Mouse (Mus musculus) neural tube, embryonic 11.5 days (tissue): ENCODE data around the gene Nmu. TPM values are rescaled to one million over a fixed set of nuclear protein-coding genes. Genes with fewer than 3 reads are reported as not detected.

Source experiments
- ATAC-seq: fragments of 200-750 bp; cut with Nextera tagmentation; 2 replicates; pipeline ENCODE4 v1.8.0; 2017; ENCODE audit warnings: moderate number of reproducible peaks, mild to moderate bottlenecking, moderate TSS enrichment, moderate library complexity; ENCODE audit not compliant: insufficient read depth, low FRiP score, low TSS enrichment
- DNase-seq: peaks from one replicate; pipeline ENCODE4 v3.0.0-alpha.2; 2015; ENCODE audit warnings: low spot score
- H3K27ac ChIP-seq: fragments of 300-500 bp; sonication (generic); 2 replicates; pipeline ENCODE4 v1.5.1; 2014; ENCODE audit warnings: low read depth, mild to moderate bottlenecking, low read length
- H3K27me3 ChIP-seq: fragments of 300-500 bp; sonication (generic); 2 replicates; pipeline ENCODE4 v1.6.1; 2014; ENCODE audit warnings: mild to moderate bottlenecking, low read length, mixed read lengths; ENCODE audit not compliant: control insufficient read depth, insufficient read depth
- H3K36me3 ChIP-seq: fragments of 300-500 bp; sonication (generic); 2 replicates; pipeline ENCODE4 v1.6.1; 2014; ENCODE audit warnings: mild to moderate bottlenecking, low read length, moderate library complexity, mixed read lengths; ENCODE audit not compliant: control insufficient read depth, insufficient read depth
- H3K4me1 ChIP-seq: fragments of 300-500 bp; sonication (generic); 2 replicates; pipeline ENCODE4 v1.6.1; 2014; ENCODE audit warnings: low read length, mixed read lengths; ENCODE audit not compliant: control insufficient read depth, insufficient read depth
- H3K4me2 ChIP-seq: fragments of 300-500 bp; sonication (generic); 2 replicates; pipeline ENCODE4 v1.6.1; 2014; ENCODE audit warnings: low read depth, mild to moderate bottlenecking, moderate library complexity
- H3K4me3 ChIP-seq: fragments of 300-500 bp; sonication (generic); 2 replicates; pipeline ENCODE4 v1.5.1; 2014; ENCODE audit warnings: low read depth, low read length
- H3K9ac ChIP-seq: fragments of 300-500 bp; sonication (generic); 2 replicates; pipeline ENCODE4 v1.6.1; 2014; ENCODE audit warnings: mild to moderate bottlenecking, low read length
- H3K9me3 ChIP-seq: fragments of 300-500 bp; sonication (generic); 2 replicates; pipeline ENCODE4 v1.6.1; 2016; ENCODE audit warnings: low read length; ENCODE audit not compliant: control insufficient read depth
- WGBS: fragments of 180-500 bp; shearing (Covaris S2); extraction: QIAGEN DNeasy Blood & Tissue Kit; methylation state at CpG from one replicate; pipeline ENCODE4 v1.1.7; 2014; 5-methylcytosine and 5-hydroxymethylcytosine counted together
- polyA plus RNA-seq: library from polyadenylated mRNA; unstranded; fragments of >200 nt; fragmentation: Nextera tagmentation; extraction: Ambion mirVana; gene quantifications from 2 replicates; pipeline ENCODE4 v1.2.1, GENCODE M21; 2014

The Nmu gene
- polyA plus RNA-seq, 1 experiment from 2014 or later: not detected

DNA sequence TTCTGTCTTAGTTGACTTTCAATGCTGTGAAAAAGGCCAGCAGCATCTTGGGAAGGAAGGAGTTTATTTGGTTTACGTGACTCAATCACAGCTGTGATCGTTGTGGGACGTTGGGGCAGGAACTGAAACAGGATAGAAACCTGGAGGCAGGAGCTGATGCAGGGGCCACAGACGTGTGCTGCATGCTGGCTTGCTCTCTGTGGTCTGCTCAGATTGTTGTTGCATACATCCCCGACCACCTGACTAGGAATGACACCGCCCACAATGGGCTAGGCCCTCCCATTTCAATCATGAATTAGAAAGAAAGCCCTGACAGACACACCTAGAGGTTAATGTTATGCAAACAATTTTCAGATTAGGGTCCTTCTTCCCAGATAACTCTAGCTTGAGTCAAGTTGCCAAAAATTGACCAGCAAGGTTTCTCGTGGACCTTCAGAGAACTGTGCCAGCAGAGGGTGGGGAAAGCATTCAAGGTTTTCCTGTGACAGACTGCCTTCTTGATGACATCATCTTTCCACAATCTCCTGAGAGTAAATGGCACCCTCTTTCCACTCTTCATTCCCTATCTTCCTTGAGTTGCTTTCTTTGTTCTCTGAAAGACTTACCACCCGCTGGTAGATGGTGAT lies 5.7 kb upstream of the Nmu start:
- 82% methylated on average over 8 of the region's 8 CpGs for WGBS

GRCm38 (mm10) chr5:76365406-76365805 lies 1.8 kb upstream of the Nmu start:
- Histone ChIP-seq H3K4me3 (no peak overlapping the region), H3K27me3 (peaks cover 14% of the 10 kb centered on the region), H3K9ac (no peak overlapping the region), H3K4me2 (no peak overlapping the region), H3K36me3 (no peaks in the 10 kb centered on the region), H3K4me1 (peaks cover 3% of the 10 kb centered on the region; the same call in 1 of the 2 replicates), H3K27ac (no peak overlapping the region), H3K9me3 (no peaks in the 10 kb centered on the region)
- WGBS: 40% methylated on average over 5 of the region's 5 CpGs
- DNase-seq (no peak), ATAC-seq (no peak)

More for the DNA sequence above, 5.7 kb upstream of the Nmu start:
- ATAC-seq (no peak), DNase-seq (no peak)
- H3K4me2 ChIP-seq: no peak overlapping the region
- no peaks in the 10 kb centered on the region for H3K9me3 ChIP-seq
- H3K4me3 ChIP-seq: no peak overlapping the region
- H3K27ac ChIP-seq: no peak overlapping the region
- H3K9ac ChIP-seq: no peak overlapping the region
- H3K27me3 ChIP-seq: no peaks in the 10 kb centered on the region
- H3K36me3 ChIP-seq: no peaks in the 10 kb centered on the region
- H3K4me1 ChIP-seq: no peaks in the 10 kb centered on the region

DNA sequence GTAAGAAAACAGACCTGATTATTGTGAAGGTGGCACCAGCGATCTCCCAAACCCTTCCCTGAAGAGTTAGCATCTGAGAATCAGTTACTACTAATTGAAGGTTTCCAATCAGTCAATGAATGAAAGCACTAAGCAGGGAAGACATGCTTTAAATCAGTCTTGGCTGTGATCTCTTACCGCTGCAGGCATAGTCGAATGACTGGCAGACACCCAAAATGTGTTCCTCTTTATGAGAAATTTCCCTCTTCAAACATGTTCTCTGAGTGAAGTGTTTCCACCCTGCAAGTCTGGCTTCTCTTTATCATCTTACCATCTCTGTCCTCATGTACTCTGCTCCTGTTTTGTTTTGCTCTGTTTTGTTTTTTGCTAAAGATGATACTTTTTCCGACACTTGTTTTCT lies 2.8 kb downstream of the Nmu start:
- H3K4me2 ChIP-seq: no peak overlapping the region
- no peaks in the 10 kb centered on the region for H3K36me3 ChIP-seq
- WGBS: 83% methylated on average over 4 of the region's 4 CpGs
- DNase-seq (no peak), ATAC-seq (no peak)
- no peak overlapping the region for H3K9ac ChIP-seq
- H3K9me3 ChIP-seq: no peaks in the 10 kb centered on the region
- H3K4me3 ChIP-seq: no peak overlapping the region
- H3K4me1 ChIP-seq: peaks cover 3% of the 10 kb centered on the region; the same call in 1 of the 2 replicates
- no peak overlapping the region for H3K27ac ChIP-seq
- peaks cover 14% of the 10 kb centered on the region for H3K27me3 ChIP-seq

DNA sequence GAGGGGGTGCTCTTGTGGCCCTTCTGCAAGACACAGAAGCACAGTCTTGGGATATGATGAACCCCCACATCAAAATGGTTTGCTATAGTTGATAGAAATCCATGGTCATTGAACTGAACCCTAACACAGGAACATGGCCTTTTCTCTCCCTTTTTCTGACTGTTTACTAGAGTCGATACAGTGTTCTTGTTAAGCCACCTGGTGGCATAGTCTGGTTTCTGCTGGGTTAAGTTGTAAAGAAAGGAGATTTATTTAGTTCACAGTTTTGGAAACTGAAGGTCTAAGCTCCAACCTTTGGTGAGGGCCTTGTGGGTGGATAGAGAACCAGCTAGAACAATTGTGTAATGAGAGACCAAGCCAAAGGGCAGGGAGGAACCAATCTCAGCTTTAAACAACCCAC lies 3.5 kb downstream of the Nmu start:
- WGBS: 87% methylated on average over 1 of the region's 1 CpGs
- no peak overlapping the region for H3K4me2 ChIP-seq
- ATAC-seq: no peak

DNA sequence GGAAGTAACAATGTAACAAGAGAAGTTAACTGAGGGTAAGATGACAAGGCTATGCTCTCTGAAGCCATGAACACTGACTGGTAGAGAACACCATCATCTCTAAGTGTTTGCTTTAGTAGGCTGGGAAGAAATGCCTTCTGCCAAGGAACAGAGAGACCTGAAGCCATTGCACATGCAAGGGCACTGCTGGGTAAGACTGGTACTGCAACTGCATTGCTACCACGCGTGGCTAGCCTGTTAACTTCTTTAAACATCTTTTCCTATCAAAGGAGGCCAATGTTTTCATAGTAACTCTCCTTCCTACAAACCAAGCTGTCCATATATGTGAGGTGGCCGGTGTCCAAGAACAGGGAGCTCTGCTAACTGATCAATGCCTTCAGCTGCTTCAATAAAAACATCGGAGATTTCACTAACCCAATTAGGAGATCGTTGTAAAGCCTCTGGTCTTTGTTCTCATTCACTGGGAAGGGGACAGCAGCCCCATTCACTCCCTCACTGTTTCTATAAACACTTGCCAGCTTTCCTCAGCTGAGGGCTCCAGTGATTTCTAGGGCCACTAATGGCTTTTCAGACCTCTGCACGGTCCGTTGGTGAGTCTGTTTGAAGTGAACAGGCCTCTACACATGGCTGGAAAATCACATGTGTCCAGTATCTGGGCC lies 11.5 kb downstream of the Nmu start:
- Histone ChIP-seq H3K27me3 (no peaks in the 10 kb centered on the region), H3K27ac (no peak overlapping the region), H3K4me3 (no peak overlapping the region), H3K4me1 (no peaks in the 10 kb centered on the region), H3K36me3 (no peaks in the 10 kb centered on the region), H3K9me3 (no peaks in the 10 kb centered on the region), H3K9ac (no peak overlapping the region), H3K4me2 (no peak overlapping the region)
- DNase-seq (no peak), ATAC-seq (no peak)
- 35% methylated on average over 7 of the region's 7 CpGs for WGBS

More for the DNA sequence above, 3.5 kb downstream of the Nmu start:
- no peak overlapping the region for H3K27ac ChIP-seq
- H3K4me1 ChIP-seq: peaks cover 3% of the 10 kb centered on the region; the same call in 1 of the 2 replicates
- H3K9me3 ChIP-seq: no peaks in the 10 kb centered on the region
- no peak for DNase-seq
- H3K4me3 ChIP-seq: no peak overlapping the region
- H3K36me3 ChIP-seq: no peaks in the 10 kb centered on the region
- no peak overlapping the region for H3K9ac ChIP-seq
- peaks cover 14% of the 10 kb centered on the region for H3K27me3 ChIP-seq

DNA sequence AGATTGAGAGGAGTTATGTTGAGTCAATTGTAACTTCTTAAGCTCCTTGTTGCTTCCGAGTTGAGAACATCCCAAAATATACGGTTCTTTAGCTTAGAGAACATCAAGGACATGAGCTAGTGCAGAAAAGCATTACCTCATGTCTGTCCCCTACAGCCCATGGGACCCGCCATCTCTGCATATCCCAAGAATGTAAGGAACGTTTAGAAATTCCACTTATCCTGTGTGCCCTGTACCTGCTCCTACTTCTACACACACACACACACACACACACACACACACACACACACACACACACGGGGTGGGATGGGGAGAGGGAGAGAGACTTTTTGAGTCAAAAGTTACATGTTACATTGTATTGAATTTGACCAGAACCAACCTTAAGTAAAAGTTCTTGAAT lies 12.1 kb downstream of the Nmu start:
- no peak overlapping the region for H3K4me2 ChIP-seq
- H3K27ac ChIP-seq: no peak overlapping the region
- no peaks in the 10 kb centered on the region for H3K4me1 ChIP-seq
- no peaks in the 10 kb centered on the region for H3K27me3 ChIP-seq
- no peaks in the 10 kb centered on the region for H3K36me3 ChIP-seq
- ATAC-seq (no peak), DNase-seq (no peak)
- no peaks in the 10 kb centered on the region for H3K9me3 ChIP-seq
- 82% methylated on average over 5 of the region's 5 CpGs for WGBS
- H3K9ac ChIP-seq: no peak overlapping the region
- no peak overlapping the region for H3K4me3 ChIP-seq

GRCm38 (mm10) chr5:76346137-76346536 lies 17.5 kb downstream of the Nmu start:
- ATAC-seq (no peak), DNase-seq (no peak)
- whole genome bisulfite sequencing: 70% methylated on average over 2 of the region's 2 CpGs
- Histone ChIP-seq H3K4me2 (no peak overlapping the region), H3K27me3 (no peaks in the 10 kb centered on the region), H3K4me1 (no peaks in the 10 kb centered on the region), H3K4me3 (no peak overlapping the region), H3K27ac (no peak overlapping the region), H3K36me3 (no peaks in the 10 kb centered on the region), H3K9me3 (no peaks in the 10 kb centered on the region), H3K9ac (no peak overlapping the region)

GRCm38 (mm10) chr5:76340931-76341330 lies 22.7 kb downstream of the Nmu start:
- no peaks in the 10 kb centered on the region for H3K36me3 ChIP-seq
- no peak overlapping the region for H3K4me2 ChIP-seq
- ATAC-seq (no peak), DNase-seq (no peak)
- no peaks in the 10 kb centered on the region for H3K4me1 ChIP-seq
- no peaks in the 10 kb centered on the region for H3K27me3 ChIP-seq
- H3K4me3 ChIP-seq: no peak overlapping the region
- no peak overlapping the region for H3K27ac ChIP-seq
- no peak overlapping the region for H3K9ac ChIP-seq
- 74% methylated on average over 2 of the region's 2 CpGs for WGBS
- H3K9me3 ChIP-seq: no peaks in the 10 kb centered on the region

DNA sequence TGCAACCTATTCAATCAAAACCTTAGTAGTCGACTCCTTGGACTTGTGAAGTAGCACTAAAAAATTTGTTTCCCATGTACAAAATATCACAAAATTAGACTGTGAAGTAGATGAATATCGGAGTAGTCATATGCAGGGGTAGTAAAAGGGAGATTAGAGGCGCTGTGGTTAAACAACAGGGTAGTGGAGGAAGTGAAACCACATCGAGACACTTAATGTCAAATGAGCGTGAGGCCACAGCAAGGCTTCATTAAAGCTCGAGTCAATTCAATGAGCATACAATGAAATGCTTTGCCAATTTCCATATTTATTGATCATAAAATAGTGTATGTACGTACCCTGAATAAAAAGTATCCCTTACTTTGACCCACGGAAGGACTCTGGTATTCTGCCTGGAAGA lies 26.5 kb downstream of the Nmu start:
- no peak for DNase-seq
- no peaks in the 10 kb centered on the region for H3K36me3 ChIP-seq

More for the DNA sequence above, 26.5 kb downstream of the Nmu start:
- no peaks in the 10 kb centered on the region for H3K9me3 ChIP-seq
- no peaks in the 10 kb centered on the region for H3K4me1 ChIP-seq
- H3K27me3 ChIP-seq: no peaks in the 10 kb centered on the region
- ATAC-seq: no peak
- no peak overlapping the region for H3K9ac ChIP-seq
- 85% methylated on average over 8 of the region's 8 CpGs for WGBS
- H3K4me2 ChIP-seq: no peak overlapping the region
- H3K27ac ChIP-seq: no peak overlapping the region
- no peak overlapping the region for H3K4me3 ChIP-seq
